Mouse (Mus musculus) limb, embryonic 12.5 days (tissue): ENCODE results near the gene Rhof. TPM values are rescaled to one million over a fixed set of nuclear protein-coding genes. Genes with fewer than 3 reads are reported as not detected.

Experiments used
- ATAC-seq: fragments of 200-750 bp; cut with Nextera tagmentation; 2 replicates; pipeline ENCODE4 v1.8.0; 2017; ENCODE audit warnings: low read depth, moderate TSS enrichment; ENCODE audit not compliant: insufficient number of reproducible peaks, insufficient read depth, low FRiP score, low TSS enrichment
- H3K27ac ChIP-seq: fragments of 300-500 bp; sonication (generic); 2 replicates; pipeline ENCODE4 v1.5.1; 2016; ENCODE audit warnings: mild to moderate bottlenecking, moderate library complexity
- H3K27me3 ChIP-seq: fragments of 300-500 bp; sonication (generic); 2 replicates; pipeline ENCODE4 v1.6.1; 2016; ENCODE audit warnings: mild to moderate bottlenecking, moderate library complexity
- H3K36me3 ChIP-seq: fragments of 300-500 bp; sonication (generic); 2 replicates; pipeline ENCODE4 v1.6.1; 2016; ENCODE audit warnings: mild to moderate bottlenecking, moderate library complexity
- H3K4me1 ChIP-seq: fragments of 300-500 bp; sonication (generic); replicated peaks from 2 replicates; pipeline ENCODE4 v1.6.1; 2016
- H3K4me2 ChIP-seq: fragments of 300-500 bp; sonication (generic); 2 replicates; pipeline ENCODE4 v1.6.1; 2016; ENCODE audit warnings: mild to moderate bottlenecking, moderate library complexity
- H3K4me3 ChIP-seq: fragments of 300-500 bp; sonication (generic); replicated peaks from 2 replicates; pipeline ENCODE4 v1.5.1; 2016; ENCODE audit warnings: mild to moderate bottlenecking
- H3K9ac ChIP-seq: fragments of 300-500 bp; sonication (generic); replicated peaks from 2 replicates; pipeline ENCODE4 v1.6.1; 2016; ENCODE audit warnings: mild to moderate bottlenecking, moderate library complexity
- H3K9me3 ChIP-seq: fragments of 300-500 bp; sonication (generic); 2 replicates; pipeline ENCODE4 v1.6.1; 2016; ENCODE audit warnings: mild to moderate bottlenecking, moderate library complexity
- WGBS: fragments of 180-500 bp; shearing (Covaris S2); methylation state at CpG from one replicate; pipeline ENCODE4 v1.1.7; 2016; 5-methylcytosine and 5-hydroxymethylcytosine counted together
- polyA plus RNA-seq: library from polyadenylated mRNA; unstranded; fragments of >200 nt; fragmentation: Nextera tagmentation; extraction: Ambion mirVana; gene quantifications from 2 replicates; pipeline ENCODE4 v1.2.1, GENCODE M21; 2016

Rhof gene
- polyA plus RNA-seq, 1 experiment from 2014 or later = 2.9 TPM

GRCm38 (mm10) chr5:123139722-123140627 is 7.5 kb upstream of the Rhof start:
- Histone ChIP-seq H3K4me1 (peaks cover 48% of the 10 kb centered on the region), H3K9me3 (no peaks in the 10 kb centered on the region), H3K27me3 (no peaks in the 10 kb centered on the region), H3K4me3 (peak overlapping the region; percentile 99), H3K9ac (peak overlapping the region; percentile 100), H3K4me2 (peak overlapping the region; percentile 100), H3K27ac (peak overlapping the region; percentile 100), H3K36me3 (peaks cover 16% of the 10 kb centered on the region; the same call in 1 of the 2 replicates)
- WGBS = 1% methylated on average over 28 of the region's 28 CpGs
- ATAC-seq = no peak

GRCm38 (mm10) chr5:123138953-123139721 is 6.6 kb upstream of the Rhof start:
- no peak for ATAC-seq
- Histone ChIP-seq H3K9ac (peak overlapping the region; percentile 100), H3K27me3 (no peaks in the 10 kb centered on the region), H3K4me2 (peak overlapping the region; percentile 100), H3K4me1 (peaks cover 48% of the 10 kb centered on the region), H3K36me3 (peaks cover 24% of the 10 kb centered on the region), H3K27ac (peak overlapping the region; percentile 100), H3K9me3 (no peaks in the 10 kb centered on the region), H3K4me3 (peak overlapping the region; percentile 99)
- WGBS = under 1% methylated on average over 39 of the region's 39 CpGs

- Histone ChIP-seq H3K4me1 (peaks cover 49% of the 10 kb centered on the region), H3K4me3 (peak overlapping the region; percentile 99), H3K4me2 (peak overlapping the region; percentile 100), H3K9me3 (no peaks in the 10 kb centered on the region), H3K9ac (peak overlapping the region; percentile 100), H3K27ac (peak overlapping the region; percentile 100), H3K36me3 (peaks cover 31% of the 10 kb centered on the region), H3K27me3 (no peaks in the 10 kb centered on the region)
- ATAC-seq = no peak
- under 1% methylated on average over 39 of the region's 40 CpGs for WGBS
Measured at GRCm38 (mm10) chr5:123138230-123138911, 5.9 kb upstream of the Rhof start.

GRCm38 (mm10) chr5:123137910-123138229 is 5.4 kb upstream of the Rhof start:
- Histone ChIP-seq H3K36me3 (peaks cover 31% of the 10 kb centered on the region), H3K9me3 (no peaks in the 10 kb centered on the region), H3K4me2 (peak overlapping the region; percentile 100), H3K4me1 (peaks cover 54% of the 10 kb centered on the region), H3K27me3 (no peaks in the 10 kb centered on the region), H3K4me3 (peak overlapping the region; percentile 99), H3K9ac (peak overlapping the region; percentile 100), H3K27ac (peak overlapping the region; percentile 100)
- no peak for ATAC-seq
- under 1% methylated on average over 6 of the region's 6 CpGs for WGBS

GRCm38 (mm10) chr5:123137044-123137909 is 4.8 kb upstream of the Rhof start:
- Histone ChIP-seq H3K27me3 (no peaks in the 10 kb centered on the region), H3K4me2 (peak overlapping the region; percentile 100), H3K4me3 (peak overlapping the region; percentile 99), H3K27ac (peak overlapping the region; percentile 100), H3K4me1 (peaks cover 60% of the 10 kb centered on the region), H3K9ac (peak overlapping the region; percentile 100), H3K36me3 (peaks cover 31% of the 10 kb centered on the region), H3K9me3 (no peaks in the 10 kb centered on the region)
- WGBS = 1% methylated on average over 20 of the region's 20 CpGs
- no peak for ATAC-seq

- 1% methylated on average over 13 of the region's 13 CpGs for WGBS
- peaks cover 68% of the 10 kb centered on the region for H3K4me1 ChIP-seq
- no peaks in the 10 kb centered on the region for H3K9me3 ChIP-seq
- no peaks in the 10 kb centered on the region for H3K27me3 ChIP-seq
- peak overlapping the region; percentile 100 for H3K4me2 ChIP-seq
- H3K27ac ChIP-seq = peak overlapping the region; percentile 100
- H3K36me3 ChIP-seq = peaks cover 31% of the 10 kb centered on the region
- H3K4me3 ChIP-seq = peak overlapping the region; percentile 99
- 0 out of 2 replicates have a peak, but pooled peaks have one; percentile 11 for ATAC-seq
- peak overlapping the region; percentile 100 for H3K9ac ChIP-seq
Measured at GRCm38 (mm10) chr5:123136361-123137043, 4.0 kb upstream of the Rhof start.

- 1% methylated on average over 30 of the region's 30 CpGs for WGBS
- H3K27ac ChIP-seq = peak overlapping the region; percentile 100
- peak overlapping the region; percentile 100 for H3K4me2 ChIP-seq
- peak overlapping the region; percentile 99 for H3K4me3 ChIP-seq
- H3K4me1 ChIP-seq = peaks cover 71% of the 10 kb centered on the region
- peak overlapping the region; percentile 100 for H3K9ac ChIP-seq
- ATAC-seq = no peak
- no peaks in the 10 kb centered on the region for H3K9me3 ChIP-seq
- peaks cover 34% of the 10 kb centered on the region for H3K36me3 ChIP-seq
- H3K27me3 ChIP-seq = no peaks in the 10 kb centered on the region
Measured at GRCm38 (mm10) chr5:123135471-123136360, 3.2 kb upstream of the Rhof start.

GRCm38 (mm10) chr5:123134875-123135382 is 2.4 kb upstream of the Rhof start:
- Histone ChIP-seq H3K27ac (peak overlapping the region; percentile 100), H3K4me2 (peak overlapping the region; percentile 100), H3K4me3 (peak overlapping the region; percentile 99), H3K27me3 (no peaks in the 10 kb centered on the region), H3K4me1 (peaks cover 71% of the 10 kb centered on the region), H3K9me3 (no peaks in the 10 kb centered on the region), H3K36me3 (peaks cover 42% of the 10 kb centered on the region), H3K9ac (peak overlapping the region; percentile 100)
- 16% methylated on average over 8 of the region's 8 CpGs for WGBS
- no peak for ATAC-seq

- WGBS = 52% methylated on average over 13 of the region's 13 CpGs
- peak overlapping the region; percentile 100 for H3K4me2 ChIP-seq
- peak overlapping the region; percentile 100 for H3K9ac ChIP-seq
- H3K27ac ChIP-seq = peak overlapping the region; percentile 100
- peaks cover 71% of the 10 kb centered on the region for H3K4me1 ChIP-seq
- H3K36me3 ChIP-seq = peaks cover 48% of the 10 kb centered on the region
- ATAC-seq = no peak
- H3K4me3 ChIP-seq = peak overlapping the region; percentile 99
- H3K9me3 ChIP-seq = no peaks in the 10 kb centered on the region
- H3K27me3 ChIP-seq = no peaks in the 10 kb centered on the region
Measured at GRCm38 (mm10) chr5:123134186-123134874, 1.8 kb upstream of the Rhof start.
